ENCODE assay signal across 7 mouse cellular contexts in genomic region chr7:28350155-28350883, GRCm38 (mm10). TPM values are rescaled to one million over a fixed set of nuclear protein-coding genes. Genes with fewer than 3 reads are reported as not detected.
DNase-seq lines count a peak whose midpoint lies in the region; ATAC-seq lines count a peak whose summit lies in the region.

TSS of gene Rps16 (plus strand) at chr7:28350652.

- ATAC-seq in intestine, embryonic 15.5 days: peak; percentile 95

- H3K9me3 ChIP-seq in intestine, embryonic 15.5 days: no peaks in the 10 kb centered on the region
- no peaks in the 10 kb centered on the region for H3K9me3 ChIP-seq in midbrain, embryonic 10.5 days (replicated peaks)

- intact Hi-C loops in gastrocnemius, postnatal 36 days (cut with DNase I): no loop called here
- intact Hi-C loops in left cerebral cortex, postnatal 25 days (cut with DNase I): loop anchor here (2.0 kb wide), 1 partner anchor 22 kb away; the partner anchor contains the start of gene Plekhg2

- H3K4me3 ChIP-seq in intestine, embryonic 15.5 days (replicated peaks): peak within 1 kb of the TSS; percentile 83
- H3K4me3 ChIP-seq in midbrain, embryonic 10.5 days: peak within 1 kb of the TSS; percentile 87

- DNase-seq in adrenal gland, adult 18-20 months (ENCODE audit: low spot score in 2 of 2): peak; percentile 98
- peak; percentile 99 for DNase-seq in embryo, embryonic 11 days
- DNase-seq in gastrocnemius, postnatal 36 days: peak; percentile 97 to 98
- peak; percentile 96 to 98 for DNase-seq in left cerebral cortex, postnatal 25 days (ENCODE audit: low spot score in 2 of 2)
- peak; percentile 99 for DNase-seq in midbrain, embryonic 10.5 days (ENCODE audit: low spot score)
- peak; percentile 99 for DNase-seq in right cerebral cortex, postnatal 4 days

- under 1% methylated on average over 50 of the region's 50 CpGs for WGBS in intestine, embryonic 15.5 days
- WGBS in midbrain, embryonic 10.5 days: under 1% methylated on average over 50 of the region's 50 CpGs

- H3K9ac ChIP-seq in intestine, embryonic 15.5 days: peak within 1 kb of the TSS; percentile 97

- H3K27ac ChIP-seq in intestine, embryonic 15.5 days: peak within 1 kb of the TSS; percentile 95
- H3K27ac ChIP-seq in midbrain, embryonic 10.5 days (replicated peaks): peak within 1 kb of the TSS; percentile 95

- no peaks in the 10 kb centered on the region for H3K27me3 ChIP-seq in intestine, embryonic 15.5 days (replicated peaks)
- no peaks in the 10 kb centered on the region for H3K27me3 ChIP-seq in midbrain, embryonic 10.5 days (ENCODE audit: low read depth, poor library complexity, severe bottlenecking)

- peaks cover 10% of the 10 kb centered on the region for H3K4me1 ChIP-seq in intestine, embryonic 15.5 days (replicated peaks)
- peaks cover 24% of the 10 kb centered on the region for H3K4me1 ChIP-seq in midbrain, embryonic 10.5 days

- H3K4me2 ChIP-seq in intestine, embryonic 15.5 days (replicated peaks): peak within 1 kb of the TSS; percentile 77

- H3K36me3 ChIP-seq in intestine, embryonic 15.5 days: peaks cover 21% of the 10 kb centered on the region
- H3K36me3 ChIP-seq in midbrain, embryonic 10.5 days: peaks cover 38% of the 10 kb centered on the region

RNA-seq across cellular contexts. Expression of gene Rps16, which starts in this region (rescaled TPM):
- total RNA-seq in adrenal gland, adult 18-20 months (2021): 100 to 1,000 TPM; 983 to 986 TPM
- total RNA-seq in gastrocnemius, postnatal 36 days (2021): 100 to 1,000 TPM; 298 to 415 TPM
- 1,085 and 1,147 TPM in 2 replicates for polyA plus RNA-seq in intestine, embryonic 15.5 days (2015; fragmentation: Nextera tagmentation; extraction: Ambion mirVana)
- 100 to 1,000 TPM; 438 to 443 TPM for total RNA-seq in left cerebral cortex, postnatal 25 days (2021)
- polyA plus RNA-seq in midbrain, embryonic 10.5 days (2016; fragmentation: Nextera tagmentation; extraction: Ambion mirVana): 726 and 912 TPM in 2 replicates

Comparison
In these comparisons a context has a peak if more than half of its experiments do, and no peak if none do; other contexts are left out.
1. Peak in every context shown above with its lines: DNase-seq, ATAC-seq, H3K4me3 ChIP-seq and H3K27ac ChIP-seq.